Mouse (Mus musculus) natural killer cell, adult 2 months (primary cell): Measurements from ENCODE around the gene Bmf.

Experiments used
- DNase-seq, 2 experiments: peaks; one replicate each; pipeline ENCODE4 v3.0.0; 2022; ENCODE audit warnings: low spot score in 2 of 2

Gene Bmf

GRCm38 (mm10) chr2:118479550-118479909, 70.0 kb downstream of the Bmf start, which contains the start of gene Srp14:
Gene Srp14, minus strand, starts transcription at chr2:118479711.
- peak; percentile 84 to 89 for DNase-seq

- no peak for DNase-seq
Observed at GRCm38 (mm10) chr2:118478833-118479549, 70.5 kb downstream of the Bmf start.
